Mouse (Mus musculus) urinary bladder, postnatal 4 days (tissue): Measurements from ENCODE around the gene Abraxas1.
A peak's percentile ranks its signal among the peaks of the same experiment; 100 is the strongest.

Experiments used
- DNase-seq, 2 experiments: peaks; one replicate each; pipeline ENCODE4 v3.0.0; 2021 to 2022; ENCODE audit warnings: low spot score in 2 of 2

Gene Abraxas1

DNA sequence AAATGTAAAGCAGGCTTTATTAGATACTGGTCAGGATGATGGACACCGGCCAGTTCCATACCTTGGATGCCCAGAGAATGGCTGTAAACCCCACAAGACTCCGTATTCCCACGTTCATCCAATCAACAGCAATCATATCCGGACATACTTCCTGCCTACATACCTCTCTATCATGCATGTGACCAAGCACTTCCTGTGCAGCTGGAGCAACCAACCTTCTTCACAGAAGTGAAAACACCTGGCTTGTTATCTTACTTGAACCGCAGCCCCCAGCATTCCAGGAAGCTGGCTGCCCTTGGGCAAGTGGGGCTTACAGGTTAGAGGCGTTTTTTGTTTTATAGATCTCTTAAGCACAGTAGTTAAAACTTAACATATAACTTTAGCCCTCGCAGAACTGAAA, 2.1 kb upstream of the Abraxas1 start:
- no peak for DNase-seq

- DNase-seq, result no peak
These were observed 610 bp upstream of the Abraxas1 start for GRCm38 (mm10) chr5:100821375-100821774.

DNA sequence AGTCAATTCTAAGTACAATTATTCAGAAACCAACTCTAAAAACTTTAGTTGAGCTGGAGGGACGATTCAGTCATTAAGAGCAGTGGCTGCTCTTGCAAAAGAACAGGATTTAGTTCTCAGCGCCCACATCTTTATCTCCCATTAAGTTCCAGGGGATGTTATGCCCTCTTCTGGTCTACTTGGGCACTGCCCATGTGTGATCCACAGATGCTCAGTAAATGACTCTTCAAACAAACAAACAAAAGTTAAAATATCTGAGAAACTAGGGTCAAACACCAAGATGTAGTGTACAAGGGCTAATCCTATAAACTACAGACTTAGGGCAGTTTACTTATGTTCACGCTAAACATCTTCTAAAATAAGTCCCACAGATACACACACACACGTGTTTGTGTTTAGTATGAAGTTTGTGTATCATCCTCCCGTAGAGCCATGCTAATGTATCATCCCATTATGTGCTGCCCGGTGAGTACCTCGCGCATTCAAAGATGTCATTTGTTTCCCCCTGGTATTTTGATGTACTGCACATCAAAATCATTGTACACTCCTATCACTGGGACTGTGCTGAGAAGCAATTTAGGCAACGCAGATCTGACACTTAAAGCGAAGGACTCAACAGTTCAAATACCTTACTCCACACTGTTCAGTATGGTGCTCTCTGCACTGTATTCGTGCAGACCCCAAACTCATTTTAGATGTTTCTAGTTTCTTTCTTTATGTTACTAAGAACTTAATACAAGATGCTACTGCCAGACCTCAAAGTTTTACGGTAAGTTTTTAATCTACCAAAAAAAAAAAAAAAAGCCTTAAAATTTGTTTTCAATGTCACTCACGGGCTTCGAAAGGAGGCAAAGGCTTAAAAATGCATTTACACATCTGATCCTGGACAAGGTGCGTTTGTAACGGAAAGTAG, 941 bp downstream of the Abraxas1 start:
- DNase-seq, result no peak

DNA sequence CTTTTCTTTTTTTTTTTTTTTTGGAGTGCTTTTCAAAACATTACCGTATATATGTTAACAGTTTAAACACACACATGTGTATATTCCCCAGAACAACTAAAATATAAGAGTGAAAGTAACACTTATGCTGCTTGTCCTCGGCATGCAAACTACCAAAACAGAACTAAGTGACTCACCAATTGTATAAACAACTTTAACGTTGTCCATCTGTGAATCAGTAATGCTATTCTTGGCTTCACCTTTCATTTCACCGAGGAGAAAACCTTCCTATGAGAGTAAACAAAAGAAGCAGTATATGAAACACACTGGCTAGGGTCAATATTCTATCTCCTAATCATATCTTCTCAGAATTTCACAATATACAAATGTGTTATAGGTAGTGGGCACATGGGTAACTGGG, 2.4 kb downstream of the Abraxas1 start:
- DNase-seq, result no peak

DNA sequence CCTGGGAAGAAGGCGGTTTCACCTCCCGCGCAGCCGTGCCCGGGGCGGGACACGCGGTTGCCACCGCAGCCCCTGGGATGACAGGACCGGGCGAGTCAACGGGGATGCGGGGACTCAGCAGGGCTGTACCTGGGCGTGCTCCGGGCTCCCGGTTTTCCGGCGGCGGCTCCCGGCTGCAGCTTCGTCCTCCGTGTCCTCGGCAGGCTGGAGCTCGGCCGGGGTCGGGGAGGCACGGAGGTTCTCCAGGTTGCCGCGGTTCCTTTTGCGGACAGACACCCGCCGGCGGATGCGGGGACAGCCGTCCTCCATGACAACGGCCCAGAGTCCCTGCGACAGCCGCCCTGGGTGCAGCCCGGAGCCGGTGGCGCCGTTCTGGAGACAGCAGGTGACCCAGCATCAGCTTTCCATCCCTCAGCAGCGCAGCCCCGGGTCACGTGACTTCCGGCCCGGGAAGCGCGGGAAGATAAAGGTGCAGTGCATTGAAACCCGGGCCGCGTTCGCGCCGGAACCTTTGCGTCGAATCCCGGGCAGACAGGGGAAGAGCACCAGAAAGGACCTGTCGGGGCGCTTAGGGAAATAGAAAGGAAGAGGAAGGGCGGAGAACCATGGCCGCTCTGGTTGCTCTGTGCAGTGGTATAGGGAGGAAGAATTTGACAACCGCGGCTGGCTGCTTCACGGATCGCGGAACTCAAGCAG, 22.5 kb downstream of the Abraxas1 start, which contains the start of the genes Helq and Mrps18c:
Gene Helq (minus strand): TSS at position 434 of the 696 bp plus-strand sequence.
Gene Mrps18c (plus strand): TSS at position 463 of the 696 bp plus-strand sequence.
- peak; percentile 88 for DNase-seq

- DNase-seq, result no peak
These were observed 26.7 kb downstream of the Abraxas1 start for GRCm38 (mm10) chr5:100794084-100794483.

GRCm38 (mm10) chr5:100792261-100792660, 28.5 kb downstream of the Abraxas1 start:
- no peak for DNase-seq

- no peak for DNase-seq
These were observed 33.2 kb downstream of the Abraxas1 start for GRCm38 (mm10) chr5:100787527-100787926.

GRCm38 (mm10) chr5:100779002-100779401, 41.8 kb downstream of the Abraxas1 start:
- DNase-seq, result no peak

- no peak for DNase-seq
These were observed 43.9 kb downstream of the Abraxas1 start for GRCm38 (mm10) chr5:100776900-100777299.

- no peak for DNase-seq
These were observed 44.9 kb downstream of the Abraxas1 start for GRCm38 (mm10) chr5:100775778-100776404.

GRCm38 (mm10) chr5:100771575-100771974, 49.2 kb downstream of the Abraxas1 start:
- no peak for DNase-seq

- no peak for DNase-seq
These were observed 54.7 kb downstream of the Abraxas1 start for GRCm38 (mm10) chr5:100766026-100766425.

- DNase-seq, result no peak
These were observed 59.0 kb downstream of the Abraxas1 start for GRCm38 (mm10) chr5:100761736-100762135.

DNA sequence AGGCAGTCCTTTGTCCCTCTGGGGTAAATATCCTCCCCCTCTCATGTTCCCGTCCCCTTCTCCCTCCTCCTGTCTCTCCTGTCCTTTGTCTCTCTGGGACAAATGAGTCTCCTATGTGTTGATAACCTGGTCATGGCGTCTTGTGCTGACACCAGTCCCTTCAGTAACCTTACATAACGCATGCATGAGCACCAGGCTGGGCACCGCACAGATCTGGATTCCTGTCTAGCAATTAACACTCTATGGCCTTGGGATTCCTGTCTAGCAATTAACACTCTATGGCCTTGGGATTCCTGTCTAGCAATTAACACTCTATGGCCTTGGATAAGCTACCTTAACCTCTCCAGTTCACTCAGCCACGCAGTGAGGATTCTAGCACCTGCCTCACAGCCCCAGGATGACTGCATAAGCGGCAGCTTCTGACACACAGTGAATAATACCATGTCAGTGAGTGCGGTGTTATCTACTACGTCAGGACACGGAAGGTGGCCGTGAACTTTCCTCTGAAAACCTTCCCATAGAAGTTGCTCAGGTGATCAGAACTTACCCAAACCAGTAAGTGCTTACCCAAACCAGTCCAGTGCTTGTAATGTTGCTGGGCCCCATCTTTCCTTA, 60.6 kb downstream of the Abraxas1 start:
- no peak for DNase-seq

DNA sequence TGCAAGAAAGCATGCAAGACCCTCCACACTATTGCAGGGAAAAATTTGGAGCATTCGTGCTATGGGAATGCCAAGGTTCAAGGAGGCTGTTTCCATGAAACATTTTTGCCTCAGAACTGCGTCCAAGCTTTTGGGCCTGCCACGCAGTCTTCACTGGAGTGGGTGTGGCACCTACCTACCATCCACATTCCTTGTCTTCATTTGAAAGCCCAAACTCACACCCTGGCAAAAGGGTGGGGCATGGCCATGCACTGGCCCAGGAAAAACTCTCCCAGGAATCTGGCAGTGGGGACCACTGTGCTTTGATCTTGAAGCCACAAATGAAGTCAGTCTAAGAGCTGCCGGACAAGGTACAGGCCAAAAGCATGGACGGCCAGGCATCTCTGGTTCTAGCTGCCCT, 62.6 kb downstream of the Abraxas1 start:
- DNase-seq, result no peak
